Mouse (Mus musculus): Measurements from ENCODE around the gene Cldn14. TPM values are rescaled to one million over a fixed set of nuclear protein-coding genes. Genes with fewer than 3 reads are reported as not detected.

Cldn14 gene
- total RNA-seq, 2 experiments from 2014 or later: not detected

DNA sequence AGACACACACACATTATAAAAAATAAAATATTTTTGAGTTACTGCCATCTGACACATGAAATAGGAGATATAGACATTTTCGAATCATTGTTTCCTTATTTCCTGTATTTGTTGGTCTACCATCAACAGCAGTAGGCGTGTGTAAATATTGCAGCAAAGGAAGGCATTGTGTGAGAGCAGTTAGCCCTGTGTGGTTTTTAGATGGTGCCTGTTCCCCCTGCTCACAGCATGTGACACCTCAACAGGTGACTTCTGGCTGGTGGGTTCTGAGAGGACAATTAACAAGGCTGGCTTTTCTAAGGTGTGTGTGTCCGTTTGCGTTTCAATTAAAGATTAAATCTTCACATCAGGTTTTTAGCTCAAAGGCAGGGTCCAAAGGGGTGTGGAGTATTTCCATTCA is 48.1 kb downstream of the Cldn14 start:
- intact Hi-C loops (cut with DNase I): no loop called here
- DNase-seq (ENCODE audit: low spot score): no peak

DNA sequence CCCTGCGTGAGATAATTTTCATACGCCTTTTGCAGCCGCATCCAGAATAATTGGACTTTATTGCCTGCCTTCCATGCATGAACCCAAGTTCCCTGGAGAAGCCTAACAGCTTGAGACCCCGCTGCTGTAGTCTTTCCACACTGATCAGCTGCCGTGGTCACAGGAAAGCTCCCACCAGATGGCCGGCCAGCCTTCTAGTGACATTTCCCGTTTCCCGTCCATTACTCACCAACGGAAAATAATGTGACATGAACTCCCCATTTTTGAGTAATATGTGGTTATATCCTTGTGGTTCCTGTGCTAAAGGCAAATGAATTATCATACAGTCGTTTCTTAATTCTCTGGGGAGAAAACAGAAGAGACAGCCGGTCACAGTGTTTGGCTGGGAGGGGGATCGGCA is 51.2 kb downstream of the Cldn14 start:
- intact Hi-C loops (cut with DNase I): no loop called here
- DNase-seq (ENCODE audit: low spot score): no peak

DNA sequence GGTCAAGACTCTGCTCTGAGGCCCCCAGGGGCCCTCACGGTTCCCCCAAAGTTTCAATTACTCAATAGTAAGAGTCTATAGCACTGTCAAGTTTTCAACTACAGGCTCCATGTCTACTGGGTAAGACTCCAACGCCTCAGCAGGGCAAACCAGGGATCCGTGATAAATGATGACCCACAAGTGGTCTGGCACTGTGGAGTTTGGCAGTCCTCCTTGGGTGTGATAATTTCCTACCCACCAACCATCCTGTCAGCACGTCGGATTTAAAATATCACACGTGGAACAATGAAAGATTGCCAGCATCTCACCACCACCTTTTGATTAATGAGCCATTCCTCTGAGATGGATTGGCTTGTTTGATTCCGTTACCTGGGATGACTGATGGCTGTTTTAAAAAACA is 51.7 kb downstream of the Cldn14 start:
- intact Hi-C loops (cut with DNase I): no loop called here
- no peak for DNase-seq (ENCODE audit: low spot score)

DNA sequence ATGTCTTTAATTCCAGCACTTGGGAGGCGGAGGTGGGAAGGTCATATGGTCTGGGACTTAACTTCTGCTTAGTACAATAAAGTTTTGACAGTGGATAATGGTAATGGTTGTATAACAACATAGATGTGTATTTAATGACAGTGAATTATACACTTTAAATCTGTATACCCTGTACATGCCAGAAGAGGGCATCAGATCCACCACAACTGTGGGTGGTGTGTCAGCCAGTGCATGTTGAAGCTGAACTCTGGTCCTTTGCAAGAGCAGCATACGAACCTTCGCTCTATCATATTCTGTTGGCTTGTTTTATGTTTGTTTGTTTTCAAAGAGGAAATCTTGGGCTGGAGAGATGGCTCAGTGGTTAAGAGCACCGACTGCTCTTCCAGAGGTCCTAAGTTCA is 61.2 kb downstream of the Cldn14 start:
- intact Hi-C loops (cut with DNase I): no loop called here
- no peak for DNase-seq (ENCODE audit: low spot score)

DNA sequence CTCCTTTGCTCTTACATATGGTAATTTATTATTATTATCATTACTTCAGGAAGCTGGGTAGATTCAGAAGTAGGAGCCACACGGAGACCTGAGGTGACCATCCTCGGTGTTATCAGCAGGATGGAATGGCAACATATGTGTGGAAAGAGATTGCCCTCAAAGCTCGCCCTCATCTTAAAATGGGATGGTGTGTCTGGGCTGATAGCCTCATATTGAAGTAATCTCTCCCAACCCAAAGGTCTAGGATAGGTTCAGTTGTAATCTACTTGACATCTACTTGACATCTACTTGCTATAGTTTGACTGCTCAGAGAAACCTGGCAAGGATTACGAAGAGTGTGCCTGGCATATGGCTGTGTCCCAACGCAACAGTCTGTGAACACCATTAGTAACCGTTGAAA is 64.3 kb downstream of the Cldn14 start:
- DNase-seq (ENCODE audit: low spot score): no peak
- intact Hi-C loops (cut with DNase I): no loop called here

DNA sequence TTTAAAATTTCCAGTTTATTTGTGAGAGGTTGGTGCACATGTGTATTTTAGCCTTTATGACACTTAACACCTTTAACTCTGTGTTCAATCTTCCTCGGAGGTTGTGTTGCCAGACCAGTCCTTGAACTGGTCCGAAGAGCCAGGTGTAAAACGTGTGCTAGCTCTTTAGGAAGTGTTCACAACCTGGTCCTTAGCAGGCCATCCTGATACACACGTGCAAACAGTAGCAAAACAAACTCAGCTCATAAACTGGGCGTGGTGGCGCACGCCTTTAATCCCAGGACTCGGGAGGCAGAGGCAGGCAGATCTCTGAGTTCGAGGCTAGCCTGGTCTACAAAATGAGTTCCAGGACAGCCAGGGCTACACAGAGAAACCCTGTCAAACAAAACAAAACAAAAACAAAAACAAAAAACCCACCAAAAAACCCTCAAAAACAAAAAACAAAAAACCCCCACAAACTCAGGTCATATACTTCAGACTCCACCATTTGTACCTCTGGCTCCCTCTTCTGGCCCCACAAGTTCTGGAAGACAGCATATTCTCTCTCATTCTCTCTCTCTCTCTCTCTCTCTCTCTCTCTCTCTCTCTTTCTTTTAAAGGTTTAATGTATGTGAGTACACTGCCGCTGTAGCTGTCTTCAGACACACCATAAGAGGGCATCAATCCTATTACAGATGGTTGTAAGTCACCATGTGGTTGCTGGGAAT is 65.7 kb downstream of the Cldn14 start:
- intact Hi-C loops (cut with DNase I): no loop called here
- DNase-seq (ENCODE audit: low spot score): no peak

DNA sequence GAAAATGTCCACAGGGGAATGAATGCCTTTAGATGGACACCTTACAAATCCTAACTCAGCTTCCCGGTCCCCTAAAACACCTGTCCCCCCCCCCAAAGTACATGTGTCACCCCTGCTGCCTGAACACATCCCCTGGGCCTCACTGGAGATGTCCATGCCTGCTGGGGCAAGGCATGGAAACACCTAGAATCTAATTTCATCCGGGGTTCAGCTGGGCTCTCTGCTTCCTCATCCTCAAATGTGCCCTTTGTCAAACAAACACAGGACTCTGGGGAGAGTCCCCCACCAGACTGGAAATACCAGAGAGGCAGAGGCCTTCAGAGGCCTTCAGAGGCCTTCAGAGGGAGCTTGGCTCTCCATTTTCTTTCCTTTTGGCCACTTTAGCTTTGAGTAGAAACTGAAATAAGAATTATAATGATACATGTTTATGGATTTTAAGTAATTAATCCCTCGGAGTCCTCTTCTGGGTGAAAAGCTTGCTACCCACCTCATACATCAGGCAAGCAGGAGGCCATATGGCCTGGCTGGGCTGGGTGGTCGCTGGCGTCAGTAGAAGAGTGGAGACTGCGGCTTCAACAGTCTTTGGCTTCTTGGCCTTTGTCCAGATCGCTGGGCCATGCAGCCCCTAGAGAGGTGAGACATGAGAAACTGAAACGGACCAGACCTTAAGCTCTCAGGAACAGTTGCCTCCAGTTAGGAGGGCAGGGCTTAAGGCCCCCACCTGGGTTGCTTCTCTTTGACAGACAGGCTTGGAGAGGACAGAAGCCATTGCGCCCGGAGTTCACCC is 66.7 kb downstream of the Cldn14 start:
- intact Hi-C loops (cut with DNase I): no loop called here
- no peak for DNase-seq (ENCODE audit: low spot score)

DNA sequence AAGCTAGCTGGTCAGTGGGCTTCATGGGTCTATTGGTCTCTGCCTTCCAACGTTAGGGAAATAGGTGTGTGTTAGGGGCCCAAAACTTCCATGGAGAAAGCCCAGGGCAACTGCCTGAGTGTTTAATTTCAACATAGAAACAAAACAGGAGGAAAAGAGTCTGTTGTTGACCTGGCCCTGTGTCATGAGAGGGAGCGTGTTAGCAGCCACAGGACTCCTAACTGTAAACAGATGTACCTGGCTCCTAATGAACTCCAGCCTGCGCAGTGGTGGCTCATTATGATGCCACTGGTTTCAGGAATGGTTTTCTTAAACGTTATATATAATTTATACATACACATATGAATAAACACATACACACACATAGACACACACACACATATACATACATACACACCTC is 68.7 kb downstream of the Cldn14 start:
- DNase-seq (ENCODE audit: low spot score): no peak
- intact Hi-C loops (cut with DNase I): loop anchor here (2.0 kb wide), 1 partner anchor 37 kb away; no protein-coding TSS in a partner anchor

DNA sequence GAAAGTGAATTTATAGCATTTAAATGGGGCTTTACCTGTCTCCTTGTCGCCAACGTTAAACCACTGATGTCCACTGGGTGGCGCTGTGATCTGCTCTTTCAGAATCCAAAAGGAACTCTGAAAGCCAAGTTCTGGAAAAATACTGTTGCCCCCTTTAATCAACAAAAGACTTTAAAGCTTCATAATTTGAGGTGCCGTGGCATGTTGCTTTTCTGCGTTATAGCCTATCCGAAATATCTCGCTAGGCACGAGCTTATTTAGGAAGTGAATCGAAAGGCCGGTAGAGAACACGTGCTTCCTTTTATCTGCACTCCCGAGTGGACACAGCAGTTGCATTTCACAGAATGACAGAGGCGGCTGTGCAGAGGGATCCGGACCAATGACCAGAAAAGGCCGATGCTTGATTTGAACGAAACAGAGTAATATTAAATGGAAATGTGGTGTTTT is 70.2 kb downstream of the Cldn14 start:
- no peak for DNase-seq (ENCODE audit: low spot score)
- intact Hi-C loops (cut with DNase I): loop anchor here (1.0 to 2.0 kb wide), 2 partner anchors 38 to 320 kb away; no protein-coding TSS in a partner anchor

DNA sequence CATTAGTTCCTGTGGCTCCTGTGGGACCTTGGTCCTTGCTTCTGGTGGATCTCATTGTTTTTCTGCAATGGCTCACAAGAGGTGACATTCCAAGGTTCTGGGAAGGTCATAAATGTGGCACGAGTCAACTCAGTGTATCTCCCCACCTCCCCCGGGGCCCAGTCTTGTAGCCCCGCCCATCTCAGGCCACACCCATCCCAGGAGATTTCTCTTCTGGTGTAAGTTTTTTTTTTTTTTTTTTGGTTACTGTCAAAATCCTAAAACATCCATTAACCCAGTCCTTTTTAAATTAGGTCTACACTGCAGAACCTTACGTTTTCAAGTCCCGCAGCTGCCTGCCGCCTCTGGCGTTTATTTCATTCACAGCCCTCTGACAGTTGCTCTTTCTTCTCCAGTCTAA is 73.6 kb downstream of the Cldn14 start:
- DNase-seq (ENCODE audit: low spot score): no peak
- intact Hi-C loops (cut with DNase I): no loop called here

DNA sequence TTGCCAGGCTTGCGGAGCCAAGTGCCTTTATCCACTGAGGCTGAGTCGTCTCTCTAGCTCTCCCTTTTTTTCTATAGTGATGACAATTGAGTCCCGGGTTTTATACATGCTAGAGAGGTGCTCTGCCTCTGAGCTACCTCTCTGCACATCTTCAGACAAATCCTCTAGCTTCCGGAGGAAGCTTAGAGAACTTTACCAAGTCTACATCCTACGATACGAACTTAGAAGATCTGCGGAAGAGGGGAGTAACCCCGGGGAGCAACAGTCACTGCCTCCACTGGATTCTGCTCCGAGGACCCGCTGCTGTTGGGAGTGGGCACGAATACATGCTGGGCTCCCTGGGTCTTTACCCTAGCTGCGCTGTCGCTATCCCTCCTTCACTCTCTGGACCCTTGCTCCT is 74.0 kb downstream of the Cldn14 start:
- intact Hi-C loops (cut with DNase I): no loop called here
- no peak for DNase-seq (ENCODE audit: low spot score)

DNA sequence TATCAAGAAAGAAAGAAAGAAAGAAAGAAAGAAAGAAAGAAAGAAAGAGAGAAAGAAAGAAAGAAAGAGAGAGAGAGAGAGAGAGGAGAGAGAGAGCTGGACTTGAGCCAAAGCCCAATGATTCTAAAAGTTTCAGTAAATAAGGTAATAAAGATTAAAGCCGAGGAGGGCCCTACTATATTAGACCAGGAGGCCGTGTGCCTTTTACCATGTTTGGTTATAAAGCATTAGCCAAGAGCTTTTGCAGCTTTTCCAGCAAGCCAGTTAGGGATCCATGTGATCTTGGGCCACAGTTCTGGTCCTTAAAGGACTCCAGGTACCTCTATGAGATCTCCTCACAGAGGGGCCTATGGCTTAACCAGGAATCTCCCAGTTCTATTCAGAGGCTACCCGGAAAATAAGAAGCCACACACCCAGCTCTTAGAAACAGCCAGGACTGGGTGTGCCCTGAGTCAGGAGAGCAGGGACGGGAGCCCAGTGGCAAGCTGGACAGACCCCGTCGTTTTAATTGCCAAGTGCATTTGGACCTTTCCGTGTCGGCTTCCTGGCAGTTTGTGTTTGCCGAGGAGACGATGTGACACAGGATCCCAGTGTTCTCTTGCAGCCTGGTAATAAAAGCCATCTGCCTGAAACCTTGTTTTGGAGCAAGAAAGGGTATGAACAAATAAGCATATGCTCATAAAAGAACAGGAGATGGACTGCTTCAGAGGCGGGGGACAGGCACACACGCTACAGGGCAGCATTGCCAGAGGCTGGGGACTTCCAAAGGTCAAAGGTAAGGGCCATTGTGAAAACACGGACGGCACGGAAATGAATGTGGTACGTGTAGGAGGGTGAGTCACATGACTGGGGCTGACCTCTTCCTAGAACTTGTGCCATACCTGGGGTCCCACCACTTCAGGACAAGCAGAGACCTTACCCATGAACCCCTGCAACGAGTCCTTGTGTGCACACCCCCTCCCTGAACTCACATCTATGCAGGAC is 76.2 kb downstream of the Cldn14 start:
- DNase-seq (ENCODE audit: low spot score): no peak
- intact Hi-C loops (cut with DNase I): no loop called here

DNA sequence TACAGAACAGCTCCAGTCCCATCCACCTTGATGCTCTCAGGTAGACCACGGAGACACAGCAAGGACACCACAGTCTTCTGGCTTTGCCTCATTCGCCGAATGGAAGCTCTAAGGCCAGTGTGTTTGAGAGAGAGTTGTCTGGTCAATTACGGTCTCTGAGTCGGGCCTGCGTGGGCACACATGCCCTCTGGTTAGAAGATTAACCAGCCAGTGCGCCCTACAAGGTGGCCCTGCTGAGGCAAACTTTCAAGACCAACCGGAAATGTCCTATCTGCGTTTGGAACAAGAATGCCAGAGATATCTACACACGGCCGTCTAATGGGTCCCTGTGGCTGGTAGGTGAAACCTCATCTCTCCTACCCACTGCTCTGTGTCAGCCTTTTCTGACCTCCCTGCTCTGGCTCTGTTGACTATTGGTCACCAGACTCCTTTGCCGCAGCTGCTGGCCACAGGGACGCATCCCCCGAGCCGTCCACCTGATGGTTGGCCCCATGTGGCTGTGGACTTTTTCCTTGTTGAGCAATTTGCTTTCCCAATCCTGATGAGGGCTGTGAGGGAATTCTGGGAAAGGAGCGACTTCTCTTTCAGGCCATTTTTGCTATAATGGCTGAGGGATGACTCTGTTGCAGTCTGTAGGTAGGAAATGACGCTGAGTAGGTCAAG is 79.1 kb downstream of the Cldn14 start:
- no peak for DNase-seq (ENCODE audit: low spot score)
- intact Hi-C loops (cut with DNase I): no loop called here

DNA sequence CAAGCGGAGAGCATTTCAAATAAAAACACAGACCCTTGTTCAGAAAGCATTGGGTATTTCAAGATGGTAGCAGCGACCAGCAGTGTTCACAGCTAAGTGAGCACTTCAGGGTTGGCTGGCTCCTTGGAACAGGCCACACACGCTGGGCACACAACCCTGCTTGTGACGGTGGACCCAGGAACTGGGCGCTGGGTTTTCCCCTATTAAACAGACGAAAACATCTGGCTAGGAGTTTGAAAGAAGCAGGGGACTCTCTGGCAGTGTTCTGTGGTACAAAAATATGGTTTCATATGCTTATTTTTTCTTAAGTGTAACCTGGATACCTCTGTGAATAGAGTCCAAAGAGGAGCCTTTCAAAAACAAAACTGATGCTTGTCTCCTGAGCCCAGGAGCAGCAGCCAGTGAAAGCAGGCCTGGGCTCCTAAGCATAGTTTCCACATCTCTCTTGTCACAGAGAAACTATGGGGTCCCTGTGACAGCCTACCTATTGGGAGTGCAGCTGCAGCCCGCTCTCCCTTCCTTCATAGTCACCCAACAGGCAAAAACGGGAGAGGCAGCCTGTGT is 82.9 kb downstream of the Cldn14 start:
- intact Hi-C loops (cut with DNase I): no loop called here
- DNase-seq (ENCODE audit: low spot score): no peak

DNA sequence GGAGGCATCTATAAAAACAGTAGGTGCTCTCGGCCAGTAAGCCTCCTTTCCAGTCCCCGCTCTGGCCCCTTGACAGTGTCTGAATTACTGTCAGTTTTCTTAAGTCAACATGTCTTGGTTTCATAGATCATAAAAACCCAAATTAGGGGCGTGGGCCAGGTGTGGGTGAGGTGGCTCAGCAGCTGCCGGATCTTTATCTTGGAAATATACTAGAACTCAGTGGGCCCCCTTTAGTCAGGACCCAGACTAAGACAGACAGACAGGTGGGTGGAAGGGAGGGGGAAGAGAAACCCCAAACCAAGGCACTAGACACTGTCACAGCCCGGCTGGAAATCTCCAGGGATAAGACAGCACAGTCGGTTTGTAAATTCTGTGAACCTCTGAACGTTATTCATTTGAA is 84.8 kb downstream of the Cldn14 start:
- no peak for DNase-seq (ENCODE audit: low spot score)
- intact Hi-C loops (cut with DNase I): no loop called here

DNA sequence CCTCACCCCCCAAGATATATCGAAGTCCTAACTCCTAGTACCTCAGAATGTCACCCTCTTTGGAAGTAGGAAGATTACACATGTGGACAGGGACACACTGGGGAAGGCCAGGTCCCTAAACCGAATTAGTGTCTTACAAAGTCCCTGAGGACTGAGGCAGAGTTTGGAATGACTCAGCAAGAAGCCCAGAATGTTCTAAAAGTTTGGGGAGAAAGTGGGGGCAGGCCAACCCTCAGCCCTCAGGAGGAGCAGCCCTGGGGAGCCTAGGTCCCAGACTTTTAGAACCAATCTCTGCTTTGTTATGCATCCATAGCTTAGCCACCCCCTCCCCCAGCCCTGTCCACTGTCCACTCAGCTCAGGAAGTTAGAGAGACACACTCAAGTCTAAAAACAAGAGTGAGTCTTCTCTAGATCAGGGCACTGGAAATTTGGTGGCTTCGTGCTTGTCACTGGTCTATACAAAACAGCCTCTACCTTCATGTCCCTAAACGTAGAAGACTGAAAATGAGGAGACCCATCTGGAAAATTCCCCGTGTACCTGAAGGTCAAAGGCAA is 85.7 kb downstream of the Cldn14 start:
- DNase-seq (ENCODE audit: low spot score): no peak
- intact Hi-C loops (cut with DNase I): no loop called here

DNA sequence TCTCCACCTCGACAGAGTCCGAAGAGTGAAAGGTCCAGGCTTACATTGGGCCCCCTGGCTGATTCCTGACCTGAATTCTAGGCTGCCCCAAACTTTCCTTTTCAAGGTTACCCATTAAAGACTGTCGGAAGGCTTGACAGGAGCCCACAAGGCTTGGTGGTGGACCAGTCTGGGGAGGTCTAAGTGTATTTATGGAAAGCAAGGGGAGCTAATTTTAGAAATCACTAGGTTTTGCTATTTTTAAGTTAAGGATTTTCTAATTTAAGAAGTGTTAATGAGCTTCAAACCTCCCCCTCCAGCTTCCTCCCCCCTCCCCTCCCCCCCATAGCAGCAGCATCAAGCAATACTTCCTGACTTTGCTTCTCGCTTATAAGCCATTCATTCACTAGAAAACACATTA is 88.0 kb downstream of the Cldn14 start:
- no peak for DNase-seq (ENCODE audit: low spot score)
- intact Hi-C loops (cut with DNase I): no loop called here

DNA sequence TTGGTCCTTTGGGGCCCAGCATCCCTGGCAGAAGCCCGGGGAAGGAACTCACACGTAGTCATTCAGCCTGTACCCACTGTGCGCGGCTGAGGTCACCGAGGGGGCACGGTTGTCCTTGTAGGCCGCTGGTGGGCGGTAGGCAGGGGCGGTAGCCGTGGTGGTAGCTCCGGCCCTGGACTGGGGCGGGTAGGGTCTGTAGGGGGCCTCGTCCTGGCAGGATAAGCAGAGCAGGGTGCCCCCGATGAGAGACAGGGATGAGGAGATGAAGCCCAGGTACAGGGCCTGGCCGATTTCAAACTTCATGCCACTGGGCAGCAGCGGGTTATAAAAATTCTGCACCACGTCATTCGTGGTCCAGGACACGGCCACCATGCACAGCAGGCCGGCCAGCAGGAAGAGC is 89.4 kb downstream of the Cldn14 start:
- intact Hi-C loops (cut with DNase I): loop anchor here (10.0 kb wide), 1 partner anchor 416 kb away; no protein-coding TSS in a partner anchor
- no peak for DNase-seq (ENCODE audit: low spot score)

DNA sequence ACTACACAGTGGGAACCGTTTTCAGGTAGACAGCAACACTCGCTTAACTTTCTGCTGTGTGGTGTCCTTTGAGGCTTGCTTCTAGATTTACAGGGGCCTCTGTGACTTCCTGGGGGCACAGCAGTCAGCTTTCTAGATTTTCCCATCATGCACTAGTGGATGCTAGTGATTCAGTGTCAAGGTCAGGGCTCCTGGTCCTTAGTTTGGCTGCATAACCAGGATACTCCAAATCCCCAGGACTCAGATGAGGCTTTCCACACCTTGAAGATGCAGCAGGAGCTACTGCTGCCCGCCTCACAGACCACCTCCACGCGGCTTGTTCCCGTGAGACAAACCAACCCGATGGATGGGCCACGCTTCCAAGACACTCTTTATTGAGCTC is 90.0 kb downstream of the Cldn14 start:
- intact Hi-C loops (cut with DNase I): loop anchor here (10.0 kb wide), 1 partner anchor 416 kb away; no protein-coding TSS in a partner anchor
- no peak for DNase-seq (ENCODE audit: low spot score)
